Mouse (Mus musculus): ENCODE measurements around the gene Pdzd2.

GRCm38 (mm10) chr15:12749549-12750301 lies 10.0 kb upstream of the Pdzd2 start:
- TF ChIP-seq CTCF (IDR thresholded peaks at IDR 0.05; ENCODE audit: borderline replicate concordance, control insufficient read depth, extremely low read depth, insufficient read depth, low read length, poor library complexity): no peak
- TF ChIP-seq POLR2A (IDR thresholded peaks at IDR 0.05; ENCODE audit: control insufficient read depth, extremely low read depth, insufficient read depth, low read length, poor library complexity): no peak
